Mouse (Mus musculus): ENCODE results near the gene 4930519G04Rik. TPM values are rescaled to one million over a fixed set of nuclear protein-coding genes. Genes with fewer than 3 reads are reported as not detected.

The 4930519G04Rik gene
- not detected in 2 replicates for polyA plus RNA-seq (2012; rRNA removed; ENCODE audit: low replicate concordance)

GRCm38 (mm10) chr5:114853364-114853763, at the start of gene 4930519G04Rik:
Gene 4930519G04Rik (plus strand): TSS chr5:114853664.

GRCm38 (mm10) chr5:114822796-114823688, 30.4 kb upstream of the 4930519G04Rik start, which contains the start of gene 1500011B03Rik:
Gene 1500011B03Rik (minus strand): TSS chr5:114823468.

GRCm38 (mm10) chr5:114858582-114858981, 5.1 kb downstream of the 4930519G04Rik start, which contains the start of gene Gm9936:
Gene Gm9936 (minus strand): TSS chr5:114858682.

GRCm38 (mm10) chr5:114896688-114897373, 43.4 kb downstream of the 4930519G04Rik start, which contains the start of gene Oasl2:
Gene Oasl2 (plus strand): TSS chr5:114896936.

GRCm38 (mm10) chr5:114922998-114923473, 69.6 kb downstream of the 4930519G04Rik start, which contains the start of gene Oasl1:
Gene Oasl1 (plus strand): TSS chr5:114923240.

Other genes with a start within 250 kb of the 4930519G04Rik start
- 2.0 and 4.0 TPM in 2 replicates for gene Trpv4, start 195.2 kb upstream of the 4930519G04Rik start, polyA plus RNA-seq (2012; rRNA removed; ENCODE audit: low replicate concordance)
- 141 and 243 TPM in 2 replicates for gene Gltp, start 162.7 kb upstream of the 4930519G04Rik start, polyA plus RNA-seq (2012; rRNA removed; ENCODE audit: low replicate concordance)
- 2.9 and 7.1 TPM in 2 replicates for gene Tchp, start 145.9 kb upstream of the 4930519G04Rik start, polyA plus RNA-seq (2012; rRNA removed; ENCODE audit: low replicate concordance)
- gene Ankrd13a, start 79.0 kb upstream of the 4930519G04Rik start, polyA plus RNA-seq (2012; rRNA removed; ENCODE audit: low replicate concordance), result 77.4 and 78.8 TPM in 2 replicates
- gene Git2, start 78.1 kb upstream of the 4930519G04Rik start, polyA plus RNA-seq (2012; rRNA removed; ENCODE audit: low replicate concordance), result 14.0 and 21.1 TPM in 2 replicates
- gene 1500011B03Rik, start 30.2 kb upstream of the 4930519G04Rik start, polyA plus RNA-seq (2012; rRNA removed; ENCODE audit: low replicate concordance), result 4.2 and 11.5 TPM in 2 replicates
- not detected in 2 replicates for gene Gm9936, start 5.0 kb downstream of the 4930519G04Rik start, polyA plus RNA-seq (2012; rRNA removed; ENCODE audit: low replicate concordance)
- 7.4 and 29.4 TPM in 2 replicates for gene Oasl2, start 43.3 kb downstream of the 4930519G04Rik start, polyA plus RNA-seq (2012; rRNA removed; ENCODE audit: low replicate concordance)
- gene Oasl1, start 69.6 kb downstream of the 4930519G04Rik start, polyA plus RNA-seq (2012; rRNA removed; ENCODE audit: low replicate concordance), result 61.4 and 170 TPM in 2 replicates
- 8.0 and 12.2 TPM in 2 replicates for gene 2210016L21Rik, start 88.5 kb downstream of the 4930519G04Rik start, polyA plus RNA-seq (2012; rRNA removed; ENCODE audit: low replicate concordance)
- gene Hnf1a, start 117.4 kb downstream of the 4930519G04Rik start, polyA plus RNA-seq (2012; rRNA removed; ENCODE audit: low replicate concordance), result 27.0 and 31.0 TPM in 2 replicates
- gene Sppl3, start 157.5 kb downstream of the 4930519G04Rik start, polyA plus RNA-seq (2012; rRNA removed; ENCODE audit: low replicate concordance), result 55.0 and 82.5 TPM in 2 replicates
- not detected in 2 replicates for gene Gm10401, start 244.6 kb downstream of the 4930519G04Rik start, polyA plus RNA-seq (2012; rRNA removed; ENCODE audit: low replicate concordance)

All from duodenum, adult 2 months (tissue).